Mouse (Mus musculus) heart, adult 2 months (tissue): Measurements from ENCODE around the gene Tmod3. TPM values are rescaled to one million over a fixed set of nuclear protein-coding genes. Genes with fewer than 3 reads are reported as not detected.

Experiments used
- DNase-seq, 2 experiments: peaks; one replicate each; pipeline ENCODE4 v3.0.0; 2021
- H3K27ac ChIP-seq: fragments of 200-600 bp; 2 replicates; pipeline ENCODE4 v1.8.1; 2022
- H3K27me3 ChIP-seq: fragments of 200-500 bp; 2 replicates; pipeline ENCODE4 v1.6.1; 2012; ENCODE audit warnings: mild to moderate bottlenecking, low read length, inconsistent platforms, mixed read lengths; ENCODE audit not compliant: control insufficient read depth, insufficient read depth
- H3K36me3 ChIP-seq: fragments of 200-500 bp; 2 replicates; pipeline ENCODE4 v1.6.1; 2012; ENCODE audit warnings: low read length, inconsistent platforms; ENCODE audit not compliant: control insufficient read depth, insufficient read depth
- H3K4me1 ChIP-seq: fragments of 200-500 bp; 2 replicates; pipeline ENCODE4 v1.6.1; 2011; ENCODE audit warnings: low read length; ENCODE audit not compliant: control insufficient read depth, insufficient read depth
- H3K4me3 ChIP-seq: fragments of 200-600 bp; 2 replicates; pipeline ENCODE4 v1.8.1; 2022
- H3K79me2 ChIP-seq: fragments of 200-500 bp; replicated peaks from 2 replicates; pipeline ENCODE4 v1.6.1; 2012; ENCODE audit warnings: mild to moderate bottlenecking, inconsistent platforms, low read length, moderate library complexity, mixed read lengths; ENCODE audit not compliant: control insufficient read depth, insufficient read depth
- H3K9ac ChIP-seq: fragments of 200-500 bp; 2 replicates; pipeline ENCODE4 v1.6.1; 2012; ENCODE audit warnings: low read depth, mild to moderate bottlenecking, control low read depth, inconsistent platforms, low read length, mixed read lengths
- CTCF ChIP-seq: fragments of 200-600 bp; IDR thresholded peaks from 2 replicates; pipeline ENCODE4 v1.8.1; 2022; ENCODE audit warnings: antibody characterized with exemption, mild to moderate bottlenecking, moderate library complexity
- EP300 ChIP-seq: fragments of 200-500 bp; IDR thresholded peaks from 2 replicates; pipeline ENCODE4 v1.6.1; 2011; ENCODE audit warnings: low read depth, low read length, control low read depth; ENCODE audit not compliant: insufficient read depth
- POLR2A ChIP-seq: fragments of 200-500 bp; IDR thresholded peaks from 2 replicates; pipeline ENCODE4 v1.6.1; 2011; ENCODE audit warnings: mild to moderate bottlenecking, low read depth, low read length, control low read depth; ENCODE audit not compliant: insufficient read depth
- whole genome bisulfite sequencing: fragments of 180-500 bp; shearing (Covaris S2); methylation state at CpG from one replicate; pipeline ENCODE4 v1.1.7; 2018; 5-methylcytosine and 5-hydroxymethylcytosine counted together
- intact Hi-C: fragments of 180-260 bp; cut with DNase I; formaldehyde crosslinking; loops from one replicate; pipeline ENCODE4 v1.15.1; 2025
- polyA plus RNA-seq: library from polyadenylated mRNA; depleted of rRNA; stranded (reverse); fragments of >200 nt; gene quantifications from 2 replicates; pipeline ENCODE4 v1.2.3, GENCODE M21; 2012
- total RNA-seq, 2 experiments: library from RNA; stranded (reverse); gene quantifications; 2 replicates each; pipeline ENCODE4 v1.2.3; 2021

Gene Tmod3
- total and polyA plus RNA-seq, 3 experiments = 19.6 to 63.6 (median 50.1) TPM

DNA sequence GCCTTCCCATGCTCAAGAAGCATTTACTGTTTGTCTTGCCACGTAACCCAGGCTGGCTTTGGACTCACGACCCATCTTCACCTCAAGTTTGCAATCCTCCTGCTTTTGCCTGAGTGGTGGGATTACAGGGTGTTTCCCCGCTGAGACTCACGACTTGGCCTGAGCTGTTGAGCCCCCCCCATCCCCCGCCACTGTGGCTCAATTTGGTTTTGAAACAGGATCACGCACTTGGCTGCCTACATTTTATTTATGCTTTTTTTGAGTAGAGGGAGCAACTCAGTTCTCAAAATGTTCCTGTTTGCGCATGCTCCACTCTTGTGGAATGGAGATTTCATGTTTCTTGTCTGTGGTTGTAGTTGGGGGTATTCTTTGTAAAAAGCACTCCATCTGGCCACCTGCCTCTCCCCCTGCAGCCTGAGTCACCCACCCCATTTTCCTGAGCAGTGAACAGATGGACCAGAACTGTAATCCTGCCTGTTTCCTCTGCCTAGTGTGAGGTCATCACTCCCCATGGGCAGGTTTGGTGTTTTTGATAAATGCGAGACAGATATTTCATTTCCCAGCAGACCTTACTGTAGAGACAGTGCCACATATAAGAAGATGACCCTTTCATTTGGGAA, 80.2 kb downstream of the Tmod3 start:
- H3K4me1 ChIP-seq = no peaks in the 10 kb centered on the region
- no peak for DNase-seq
- H3K4me3 ChIP-seq = no peak overlapping the region
- 73% methylated on average over 8 of the region's 8 CpGs for WGBS
- H3K9ac ChIP-seq = no peak overlapping the region
- no peak for TF ChIP-seq CTCF
- TF ChIP-seq POLR2A = no peak
- no peaks in the 10 kb centered on the region for H3K79me2 ChIP-seq
- intact Hi-C loops = no loop called here
- H3K36me3 ChIP-seq = no peaks in the 10 kb centered on the region
- no peaks in the 10 kb centered on the region for H3K27me3 ChIP-seq
- no peak overlapping the region for H3K27ac ChIP-seq

DNA sequence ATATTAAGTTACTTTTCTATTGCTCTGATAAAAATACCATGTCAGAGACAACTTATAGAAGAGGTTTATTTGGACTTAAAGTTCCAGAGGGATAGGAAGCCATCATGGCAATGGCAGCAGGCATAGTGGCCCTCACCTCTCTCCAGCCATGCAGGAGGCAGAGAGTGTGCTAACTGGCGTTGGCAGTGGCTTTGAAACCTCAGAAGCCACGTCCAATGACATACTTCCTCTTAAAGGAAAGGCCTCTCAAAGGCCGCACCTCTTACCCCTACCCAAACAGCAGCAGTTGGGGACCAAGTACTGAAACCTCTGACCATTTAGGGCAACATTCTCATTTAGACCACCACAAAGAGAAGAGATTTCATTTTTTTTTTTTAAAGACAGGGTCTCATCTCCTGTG, 82.2 kb downstream of the Tmod3 start:
- no peak for TF ChIP-seq POLR2A
- no peak for TF ChIP-seq EP300
- no peak for TF ChIP-seq CTCF
- no peak for DNase-seq
- Histone ChIP-seq H3K27ac (no peak overlapping the region), H3K36me3 (no peaks in the 10 kb centered on the region), H3K9ac (no peak overlapping the region), H3K79me2 (no peaks in the 10 kb centered on the region), H3K4me3 (no peak overlapping the region), H3K4me1 (no peaks in the 10 kb centered on the region), H3K27me3 (no peaks in the 10 kb centered on the region)
- intact Hi-C loops = no loop called here
- WGBS = 72% methylated on average over 3 of the region's 3 CpGs

DNA sequence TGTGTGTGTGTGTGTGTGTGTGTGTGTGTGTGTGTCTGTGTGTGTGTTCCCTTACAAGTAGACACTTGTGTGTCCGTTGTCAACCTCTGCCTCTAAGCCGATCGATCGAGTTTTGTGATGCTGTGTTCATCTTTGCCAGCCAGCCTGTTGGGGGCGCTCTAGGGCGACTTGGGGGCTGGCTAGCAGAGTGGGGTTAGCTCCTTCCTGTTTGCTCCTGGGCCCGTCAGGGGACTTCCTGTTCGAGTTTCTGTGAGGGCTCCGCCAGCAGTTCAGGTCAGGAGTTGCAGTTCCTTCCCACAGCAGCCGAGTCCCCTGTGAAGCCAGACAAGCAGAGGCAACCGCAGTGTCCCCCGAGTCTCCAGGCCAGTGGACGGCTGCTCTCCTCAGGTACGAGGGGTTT, 91.2 kb downstream of the Tmod3 start:
- intact Hi-C loops = no loop called here
- H3K36me3 ChIP-seq = peaks cover 3% of the 10 kb centered on the region; the same call in 1 of the 2 replicates

DNA sequence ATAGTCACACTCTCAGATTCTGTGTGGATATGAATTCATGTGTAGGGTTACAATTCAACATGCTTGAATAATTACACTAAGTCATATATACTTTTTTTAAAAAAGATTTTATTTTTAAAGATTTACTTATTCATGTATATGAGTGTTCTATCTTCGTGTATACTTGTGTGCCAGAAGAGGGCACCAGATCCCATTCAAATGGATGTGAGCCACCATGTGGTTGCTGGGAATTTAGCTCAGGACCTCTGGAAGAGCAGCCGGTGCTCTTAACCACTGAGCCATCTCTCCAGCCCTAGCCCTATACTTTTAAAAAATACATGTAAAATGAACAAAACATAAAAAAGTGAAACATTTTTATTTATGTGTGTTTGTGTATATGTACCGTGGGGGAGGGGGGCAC, 91.9 kb downstream of the Tmod3 start:
- H3K36me3 ChIP-seq = peaks cover 3% of the 10 kb centered on the region; the same call in 1 of the 2 replicates
- intact Hi-C loops = no loop called here
- H3K4me3 ChIP-seq = no peak overlapping the region
- no peak for DNase-seq
- no peaks in the 10 kb centered on the region for H3K79me2 ChIP-seq
- H3K4me1 ChIP-seq = peaks cover 5% of the 10 kb centered on the region; the same call in 1 of the 2 replicates
- no peak overlapping the region for H3K27ac ChIP-seq
- H3K9ac ChIP-seq = no peak overlapping the region
- no peaks in the 10 kb centered on the region for H3K27me3 ChIP-seq
- WGBS = 96% methylated on average over 3 of the region's 3 CpGs
- TF ChIP-seq CTCF = peak; percentile 32
- TF ChIP-seq POLR2A = no peak
- no peak for TF ChIP-seq EP300

More for the DNA sequence above, 91.2 kb downstream of the Tmod3 start:
- peaks cover 4% of the 10 kb centered on the region; the same call in 1 of the 2 replicates for H3K4me1 ChIP-seq
- H3K27me3 ChIP-seq = no peaks in the 10 kb centered on the region
- DNase-seq = no peak
- TF ChIP-seq CTCF (peak; percentile 15; the same call in 1 of the 2 replicates), POLR2A (no peak)
- H3K9ac ChIP-seq = no peak overlapping the region
- no peak overlapping the region for H3K27ac ChIP-seq
- no peaks in the 10 kb centered on the region for H3K79me2 ChIP-seq
- H3K4me3 ChIP-seq = no peak overlapping the region
- 80% methylated on average over 14 of the region's 14 CpGs for WGBS

DNA sequence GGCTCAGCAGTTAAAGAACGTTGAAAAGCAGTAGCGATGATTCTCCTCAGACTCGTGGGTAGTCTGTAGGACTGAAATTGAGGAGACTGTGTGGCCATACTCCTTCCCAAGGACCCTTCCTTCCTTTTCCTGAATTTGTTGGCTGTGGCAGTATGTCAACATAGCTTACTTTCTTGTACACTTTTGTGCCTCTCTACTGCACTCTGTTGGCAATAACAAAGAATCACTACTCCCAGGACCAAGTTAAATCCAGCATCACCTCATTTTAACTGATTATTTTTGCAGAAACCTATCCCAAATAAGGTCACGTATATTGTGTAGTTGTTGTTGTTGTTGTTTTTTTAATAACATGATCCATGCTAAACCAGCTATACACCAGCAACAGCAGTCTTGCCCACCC, 92.8 kb downstream of the Tmod3 start:
- intact Hi-C loops = no loop called here
- Histone ChIP-seq H3K27me3 (no peaks in the 10 kb centered on the region), H3K4me1 (peaks cover 5% of the 10 kb centered on the region; the same call in 1 of the 2 replicates), H3K4me3 (no peak overlapping the region), H3K27ac (no peak overlapping the region), H3K36me3 (peaks cover 3% of the 10 kb centered on the region; the same call in 1 of the 2 replicates), H3K79me2 (no peaks in the 10 kb centered on the region), H3K9ac (no peak overlapping the region)
- no peak for TF ChIP-seq EP300
- TF ChIP-seq CTCF = peak; percentile 62
- 67% methylated on average over 4 of the region's 4 CpGs for WGBS
- no peak for DNase-seq

DNA sequence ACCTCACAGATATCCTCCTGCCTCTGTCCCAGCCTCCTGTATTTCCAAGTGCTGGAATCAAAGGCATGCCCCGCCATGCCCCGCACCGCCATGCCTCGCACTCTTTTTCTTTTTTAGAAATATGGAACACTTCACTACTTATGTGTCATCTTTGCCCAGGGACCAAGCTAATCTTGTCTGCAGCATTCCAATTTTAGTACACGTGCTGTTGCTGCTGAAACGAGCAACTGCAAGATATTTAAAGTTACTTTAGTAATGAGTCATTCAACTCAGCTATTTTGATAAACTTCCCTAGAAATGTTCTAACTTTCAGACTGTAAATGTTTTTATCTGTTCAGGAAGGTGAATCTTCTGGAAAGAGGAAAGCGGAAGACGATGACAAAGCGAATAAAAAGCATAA, 93.6 kb downstream of the Tmod3 start:
- no peak for DNase-seq
- H3K9ac ChIP-seq = no peak overlapping the region
- intact Hi-C loops = no loop called here
- no peak for TF ChIP-seq CTCF
- TF ChIP-seq POLR2A = no peak
- no peak for TF ChIP-seq EP300
- H3K79me2 ChIP-seq = no peaks in the 10 kb centered on the region
- peaks cover 3% of the 10 kb centered on the region; the same call in 1 of the 2 replicates for H3K36me3 ChIP-seq
- H3K4me3 ChIP-seq = no peak overlapping the region
- WGBS = 45% methylated on average over 9 of the region's 9 CpGs
- H3K27me3 ChIP-seq = no peaks in the 10 kb centered on the region
- peaks cover 5% of the 10 kb centered on the region; the same call in 1 of the 2 replicates for H3K4me1 ChIP-seq
- H3K27ac ChIP-seq = no peak overlapping the region
